Mouse (Mus musculus): ENCODE measurements around the gene Slc25a19.

- TF ChIP-seq CTCF (IDR thresholded peaks at IDR 0.05; ENCODE audit: borderline replicate concordance, control insufficient read depth, extremely low read depth, insufficient read depth, low read length, poor library complexity) (no peak), POLR2A (IDR thresholded peaks at IDR 0.05; ENCODE audit: control insufficient read depth, extremely low read depth, insufficient read depth, low read length, poor library complexity) (no peak)
Measured at GRCm38 (mm10) chr11:115595209-115595608, 32.9 kb downstream of the Slc25a19 start.
